Mouse (Mus musculus): Measurements from ENCODE around the gene Ralgapa2. TPM values are rescaled to one million over a fixed set of nuclear protein-coding genes. Genes with fewer than 3 reads are reported as not detected.

The Ralgapa2 gene
- polyA plus RNA-seq, 1 experiment from 2014 or later, result 7.7 TPM

DNA sequence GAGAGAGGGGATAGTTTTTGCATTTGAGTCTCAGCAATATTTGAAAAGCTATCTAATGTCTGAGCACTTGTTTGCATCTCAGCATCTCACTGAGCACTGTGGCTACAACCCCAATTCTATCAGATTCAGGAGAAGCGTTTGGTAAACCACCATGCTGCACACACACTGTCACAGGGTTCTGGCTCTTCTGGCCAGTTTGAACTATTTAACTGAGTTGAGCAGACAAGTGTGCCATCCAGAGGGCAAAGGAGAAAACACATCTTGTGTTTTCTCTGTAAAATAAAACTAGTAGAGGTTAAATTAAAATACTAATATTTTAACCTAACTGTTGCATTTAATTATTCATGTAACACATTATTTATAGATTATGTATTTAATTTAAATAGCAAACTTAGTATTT, 127.6 kb downstream of the Ralgapa2 start:
- Histone ChIP-seq H3K36me3 (no peaks in the 10 kb centered on the region), H3K9me3 (no peaks in the 10 kb centered on the region), H3K4me1 (no peaks in the 10 kb centered on the region), H3K27me3 (no peaks in the 10 kb centered on the region), H3K4me2 (no peak overlapping the region), H3K9ac (no peak overlapping the region), H3K27ac (no peak overlapping the region), H3K4me3 (no peak overlapping the region)
- 36% methylated on average over 1 of the region's 1 CpGs for WGBS
- ATAC-seq (ENCODE audit: borderline replicate concordance, extremely low read depth, low FRiP score, low TSS enrichment), result no peak

DNA sequence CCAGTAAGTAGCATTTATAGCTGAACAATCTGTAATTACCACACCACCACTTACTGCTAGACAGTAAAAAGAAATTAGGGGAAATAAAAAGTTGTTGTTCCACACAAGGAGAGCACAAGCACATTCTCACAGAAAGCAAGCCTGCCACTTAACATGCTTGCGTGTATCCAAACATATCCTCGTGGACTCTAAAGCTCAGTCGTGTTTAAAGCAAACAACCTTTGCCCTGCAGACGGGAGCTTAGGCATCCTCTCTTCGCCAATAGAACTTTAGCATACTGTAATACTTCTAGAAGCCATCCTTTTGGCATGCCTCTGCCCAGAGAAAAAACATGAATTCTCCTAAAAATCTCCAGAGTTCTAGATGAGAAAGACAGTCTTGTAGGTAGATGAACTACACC, 135.9 kb downstream of the Ralgapa2 start:
- Histone ChIP-seq H3K9ac (no peak overlapping the region), H3K4me3 (no peak overlapping the region), H3K4me2 (no peak overlapping the region), H3K27ac (no peak overlapping the region), H3K9me3 (no peaks in the 10 kb centered on the region), H3K36me3 (no peaks in the 10 kb centered on the region), H3K27me3 (no peaks in the 10 kb centered on the region), H3K4me1 (no peaks in the 10 kb centered on the region)
- 48% methylated on average over 5 of the region's 5 CpGs for WGBS
- ATAC-seq (ENCODE audit: borderline replicate concordance, extremely low read depth, low FRiP score, low TSS enrichment), result no peak

- 37% methylated on average over 12 of the region's 12 CpGs for WGBS
- Histone ChIP-seq H3K27me3 (no peaks in the 10 kb centered on the region), H3K9me3 (no peaks in the 10 kb centered on the region), H3K4me2 (no peak overlapping the region), H3K4me3 (no peak overlapping the region), H3K36me3 (no peaks in the 10 kb centered on the region), H3K4me1 (peaks cover 9% of the 10 kb centered on the region), H3K9ac (no peak overlapping the region), H3K27ac (no peak overlapping the region)
- peak; percentile 23; the same call in 1 of the 2 replicates for ATAC-seq (ENCODE audit: borderline replicate concordance, extremely low read depth, low FRiP score, low TSS enrichment)
These were observed 146.0 kb downstream of the Ralgapa2 start for GRCm38 (mm10) chr2:146366098-146366497.

GRCm38 (mm10) chr2:146365368-146365983, 146.7 kb downstream of the Ralgapa2 start:
- no peak overlapping the region for H3K4me2 ChIP-seq
- peak; percentile 52; the same call in 1 of the 2 replicates for ATAC-seq (ENCODE audit: borderline replicate concordance, extremely low read depth, low FRiP score, low TSS enrichment)
- H3K27me3 ChIP-seq, result no peaks in the 10 kb centered on the region
- H3K36me3 ChIP-seq, result no peaks in the 10 kb centered on the region
- no peaks in the 10 kb centered on the region for H3K9me3 ChIP-seq
- H3K4me1 ChIP-seq, result peaks cover 9% of the 10 kb centered on the region
- H3K4me3 ChIP-seq, result no peak overlapping the region
- 30% methylated on average over 11 of the region's 11 CpGs for WGBS
- H3K9ac ChIP-seq, result no peak overlapping the region
- no peak overlapping the region for H3K27ac ChIP-seq

DNA sequence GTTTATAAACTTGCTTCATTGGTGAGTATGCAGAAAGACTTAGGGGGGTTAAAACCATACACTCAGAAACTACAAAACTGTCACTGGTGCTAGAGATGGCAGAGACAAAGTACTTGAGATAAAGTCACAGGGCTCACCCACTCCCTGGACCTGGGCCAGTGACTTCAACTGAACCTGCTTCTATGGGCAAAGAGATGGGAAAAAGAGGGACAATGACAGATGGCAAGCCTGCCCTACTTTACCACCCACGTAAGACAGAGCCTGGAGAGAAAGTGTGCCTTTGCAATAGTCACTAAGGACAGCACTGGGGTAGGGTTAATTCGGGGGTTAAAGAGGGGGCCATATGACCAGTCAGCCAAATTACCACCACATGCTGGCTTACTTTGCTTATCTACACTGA, 148.7 kb downstream of the Ralgapa2 start:
- no peak for ATAC-seq (ENCODE audit: borderline replicate concordance, extremely low read depth, low FRiP score, low TSS enrichment)
- Histone ChIP-seq H3K9me3 (no peaks in the 10 kb centered on the region), H3K27me3 (no peaks in the 10 kb centered on the region), H3K4me1 (peaks cover 9% of the 10 kb centered on the region), H3K4me3 (no peak overlapping the region), H3K9ac (no peak overlapping the region), H3K36me3 (no peaks in the 10 kb centered on the region), H3K4me2 (no peak overlapping the region), H3K27ac (no peak overlapping the region)
- WGBS, result 58% methylated on average over 2 of the region's 2 CpGs

DNA sequence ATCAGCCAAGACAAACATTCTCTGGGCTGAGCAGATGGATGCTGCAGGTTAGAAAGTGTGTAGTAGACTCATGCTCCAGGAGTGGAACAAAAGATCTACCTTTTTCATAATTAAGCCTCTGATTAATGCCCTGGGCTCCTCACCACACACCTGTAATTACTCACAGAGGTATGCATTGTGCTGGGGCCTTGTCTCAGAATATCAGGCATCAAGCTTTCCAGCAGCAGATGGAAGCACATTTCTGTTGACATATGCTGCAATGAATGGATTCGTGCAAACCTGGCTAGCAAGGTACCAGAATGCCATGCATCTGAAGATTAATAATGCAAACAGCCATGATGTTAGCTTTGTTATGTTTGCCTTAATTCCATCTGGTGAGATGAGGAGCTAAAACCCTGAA, 149.2 kb downstream of the Ralgapa2 start:
- Histone ChIP-seq H3K36me3 (no peaks in the 10 kb centered on the region), H3K9me3 (no peaks in the 10 kb centered on the region), H3K4me3 (no peak overlapping the region), H3K4me2 (no peak overlapping the region), H3K27ac (no peak overlapping the region), H3K9ac (no peak overlapping the region), H3K27me3 (no peaks in the 10 kb centered on the region), H3K4me1 (peaks cover 9% of the 10 kb centered on the region)
- no peak for ATAC-seq (ENCODE audit: borderline replicate concordance, extremely low read depth, low FRiP score, low TSS enrichment)
- WGBS, result 58% methylated on average over 1 of the region's 1 CpGs

DNA sequence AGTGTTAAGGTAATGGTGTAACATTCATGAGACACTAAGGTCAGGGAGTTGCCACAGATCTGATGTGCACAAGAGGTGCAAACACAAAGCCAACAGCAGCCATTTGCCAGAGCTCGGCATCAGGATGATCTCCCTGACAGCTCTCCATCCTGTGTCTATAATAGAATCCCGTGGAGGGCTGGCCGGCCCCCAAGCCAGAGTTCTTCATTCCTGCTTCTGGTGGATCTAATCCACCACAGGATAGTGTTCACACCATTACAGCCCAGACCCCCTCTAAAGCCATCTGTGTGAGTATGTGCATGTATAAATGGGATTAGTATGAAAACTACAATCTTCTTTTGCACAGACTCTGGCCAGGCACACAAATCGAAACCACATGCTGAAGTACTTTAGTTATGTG, 150.2 kb downstream of the Ralgapa2 start:
- H3K9ac ChIP-seq, result no peak overlapping the region
- no peaks in the 10 kb centered on the region for H3K27me3 ChIP-seq

DNA sequence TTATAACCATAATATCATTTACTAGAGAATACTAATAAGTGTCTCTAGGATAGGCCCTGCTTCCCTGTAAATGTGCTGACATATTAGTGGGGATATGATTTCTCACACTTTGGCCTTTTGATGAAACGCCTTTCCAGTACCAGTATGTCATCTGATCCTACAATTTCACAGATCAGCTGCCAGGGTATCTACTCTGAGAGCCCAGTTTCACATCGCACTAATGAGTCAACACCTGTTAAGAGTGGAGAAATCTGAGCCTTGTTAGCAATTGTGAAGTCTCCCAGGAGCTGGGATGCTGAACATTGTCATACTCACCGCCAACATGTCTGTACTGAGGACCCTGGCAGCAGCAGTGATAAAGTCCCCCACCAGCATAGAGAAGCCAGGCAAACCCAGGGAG, 151.1 kb downstream of the Ralgapa2 start:
- Histone ChIP-seq H3K4me3 (no peak overlapping the region), H3K27ac (no peak overlapping the region), H3K9ac (no peak overlapping the region), H3K9me3 (no peaks in the 10 kb centered on the region), H3K27me3 (no peaks in the 10 kb centered on the region), H3K4me1 (peaks cover 8% of the 10 kb centered on the region), H3K4me2 (no peak overlapping the region), H3K36me3 (no peaks in the 10 kb centered on the region)
- ATAC-seq (ENCODE audit: borderline replicate concordance, extremely low read depth, low FRiP score, low TSS enrichment), result no peak
- WGBS, result 78% methylated on average over 3 of the region's 3 CpGs

More for the DNA sequence above, 150.2 kb downstream of the Ralgapa2 start:
- H3K4me3 ChIP-seq, result no peak overlapping the region
- no peaks in the 10 kb centered on the region for H3K36me3 ChIP-seq
- WGBS, result 74% methylated on average over 4 of the region's 4 CpGs
- no peak overlapping the region for H3K4me2 ChIP-seq
- H3K9me3 ChIP-seq, result no peaks in the 10 kb centered on the region
- peaks cover 9% of the 10 kb centered on the region for H3K4me1 ChIP-seq
- H3K27ac ChIP-seq, result no peak overlapping the region
- ATAC-seq (ENCODE audit: borderline replicate concordance, extremely low read depth, low FRiP score, low TSS enrichment), result no peak

DNA sequence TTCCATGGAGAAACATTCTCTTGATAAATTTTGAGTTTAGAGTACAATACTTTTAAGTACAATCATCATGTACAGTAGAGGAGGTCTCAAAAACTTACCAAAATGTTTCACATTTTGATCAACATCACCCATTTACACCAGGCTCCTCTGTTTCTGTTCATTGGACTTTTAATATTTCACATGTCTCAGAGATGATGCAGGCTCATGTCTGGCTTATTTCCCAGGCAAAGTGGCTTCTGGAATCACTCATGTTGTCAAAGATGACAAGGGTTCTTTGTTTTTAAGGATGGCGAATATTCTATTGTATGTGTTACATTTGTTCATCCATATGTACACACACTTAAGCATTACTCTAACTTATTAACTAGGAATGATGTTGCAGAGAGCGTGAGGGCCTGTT, 152.5 kb downstream of the Ralgapa2 start:
- ATAC-seq (ENCODE audit: borderline replicate concordance, extremely low read depth, low FRiP score, low TSS enrichment), result no peak
- Histone ChIP-seq H3K9ac (no peak overlapping the region), H3K9me3 (no peaks in the 10 kb centered on the region), H3K4me1 (no peaks in the 10 kb centered on the region), H3K4me2 (no peak overlapping the region), H3K27me3 (no peaks in the 10 kb centered on the region), H3K27ac (no peak overlapping the region), H3K4me3 (no peak overlapping the region), H3K36me3 (no peaks in the 10 kb centered on the region)
- WGBS, result 66% methylated on average over 2 of the region's 2 CpGs

DNA sequence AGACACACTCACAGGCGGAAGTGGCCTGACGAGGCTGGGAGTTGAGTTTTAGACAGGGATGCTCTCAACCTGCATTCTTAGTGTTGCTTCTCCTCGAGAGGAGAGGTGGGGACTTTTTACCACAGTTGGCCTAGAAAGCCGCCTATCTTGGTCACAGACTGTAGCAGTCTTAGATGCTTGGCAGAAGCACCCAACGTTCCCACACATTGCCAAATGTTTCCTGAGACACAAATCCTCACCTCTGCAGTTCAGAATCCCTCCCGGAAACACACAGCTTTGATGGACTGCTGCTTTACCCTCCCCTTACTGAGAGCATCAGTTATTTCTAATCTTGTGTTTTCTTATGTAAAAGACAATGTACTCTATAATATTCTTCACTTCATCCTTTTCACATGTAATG, 155.6 kb downstream of the Ralgapa2 start:
- WGBS, result 69% methylated on average over 6 of the region's 6 CpGs
- H3K9me3 ChIP-seq, result no peaks in the 10 kb centered on the region
- no peak overlapping the region for H3K4me2 ChIP-seq
- no peak overlapping the region for H3K9ac ChIP-seq
- no peaks in the 10 kb centered on the region for H3K36me3 ChIP-seq
- H3K27ac ChIP-seq, result no peak overlapping the region
- H3K4me3 ChIP-seq, result no peak overlapping the region
- no peak for ATAC-seq (ENCODE audit: borderline replicate concordance, extremely low read depth, low FRiP score, low TSS enrichment)
- no peaks in the 10 kb centered on the region for H3K4me1 ChIP-seq
- H3K27me3 ChIP-seq, result no peaks in the 10 kb centered on the region

- Histone ChIP-seq H3K4me3 (no peak overlapping the region), H3K27ac (no peak overlapping the region), H3K9me3 (no peaks in the 10 kb centered on the region), H3K36me3 (no peaks in the 10 kb centered on the region; the same call in 1 of the 2 replicates), H3K9ac (no peak overlapping the region), H3K4me1 (no peaks in the 10 kb centered on the region), H3K27me3 (no peaks in the 10 kb centered on the region), H3K4me2 (no peak overlapping the region)
- ATAC-seq (ENCODE audit: borderline replicate concordance, extremely low read depth, low FRiP score, low TSS enrichment), result no peak
- 66% methylated on average over 5 of the region's 5 CpGs for WGBS
These were observed 161.9 kb downstream of the Ralgapa2 start for GRCm38 (mm10) chr2:146350230-146350629.

- no peak for ATAC-seq (ENCODE audit: borderline replicate concordance, extremely low read depth, low FRiP score, low TSS enrichment)
- H3K4me2 ChIP-seq, result no peak overlapping the region
- no peaks in the 10 kb centered on the region for H3K4me1 ChIP-seq
- 89% methylated on average over 2 of the region's 2 CpGs for WGBS
- no peak overlapping the region for H3K4me3 ChIP-seq
- H3K9me3 ChIP-seq, result no peaks in the 10 kb centered on the region
- H3K27ac ChIP-seq, result no peak overlapping the region
- no peaks in the 10 kb centered on the region; the same call in 1 of the 2 replicates for H3K36me3 ChIP-seq
- H3K9ac ChIP-seq, result no peak overlapping the region
- H3K27me3 ChIP-seq, result no peaks in the 10 kb centered on the region
These were observed 164.2 kb downstream of the Ralgapa2 start for GRCm38 (mm10) chr2:146347942-146348341.

DNA sequence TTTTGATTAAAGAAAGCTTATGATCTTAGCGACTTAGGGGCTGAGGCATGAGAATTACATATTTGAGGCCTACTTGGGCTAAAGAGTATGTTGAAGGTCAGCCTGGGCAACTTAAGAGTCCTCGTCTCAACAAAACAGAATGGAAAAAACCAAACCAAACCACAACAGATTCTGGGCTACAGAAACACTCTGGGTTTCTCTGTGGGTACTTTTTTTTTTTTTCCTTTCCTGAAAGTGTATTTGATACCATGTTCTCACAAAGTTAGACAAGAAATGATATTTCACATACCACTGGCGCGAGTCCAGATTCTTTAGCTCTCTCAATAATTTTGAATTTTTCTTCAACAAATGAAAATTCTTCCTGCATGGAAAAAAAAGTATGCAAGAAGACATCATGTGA, 172.1 kb downstream of the Ralgapa2 start:
- no peak overlapping the region for H3K9ac ChIP-seq
- no peak overlapping the region for H3K4me3 ChIP-seq
- no peaks in the 10 kb centered on the region for H3K36me3 ChIP-seq
- no peak overlapping the region for H3K4me2 ChIP-seq
- no peak overlapping the region for H3K27ac ChIP-seq
- no peak for ATAC-seq (ENCODE audit: borderline replicate concordance, extremely low read depth, low FRiP score, low TSS enrichment)
- no peaks in the 10 kb centered on the region for H3K27me3 ChIP-seq
- no peaks in the 10 kb centered on the region for H3K4me1 ChIP-seq
- H3K9me3 ChIP-seq, result no peaks in the 10 kb centered on the region
- 87% methylated on average over 4 of the region's 4 CpGs for WGBS

All from lung, embryonic 15.5 days (tissue).